Mouse (Mus musculus): ENCODE data around the gene Chrne.
"Not testable (repeated sequence)": the region's sequence is repeated elsewhere in the genome, so short reads cannot be mapped to it uniquely, and the experiment has no call there.

The Chrne gene

GRCm38 (mm10) chr11:70585457-70585856 lies 33.6 kb downstream of the Chrne start:
- DNase-seq (ENCODE audit: extremely low spot score) = no peak

DNA sequence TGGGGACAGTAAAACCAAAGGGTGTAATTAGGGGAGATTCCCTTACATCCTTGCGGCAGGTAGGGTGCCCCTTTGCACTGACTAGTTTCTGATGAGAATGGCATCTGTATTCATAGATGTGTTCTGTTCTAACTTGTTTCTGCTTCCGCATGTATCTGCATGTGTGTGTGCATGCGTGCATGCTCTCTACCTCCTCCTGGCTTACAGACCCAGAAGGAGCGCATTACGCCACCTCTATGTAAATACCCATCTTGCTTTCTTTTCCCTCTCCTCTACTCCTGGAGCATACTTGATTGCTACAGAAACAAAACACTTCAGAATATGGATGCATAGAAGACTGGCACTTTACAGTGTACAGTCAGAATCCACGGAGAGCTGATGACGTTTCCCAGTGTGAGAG lies 35.2 kb downstream of the Chrne start:
- DNase-seq (ENCODE audit: extremely low spot score) = no peak

- no peak for DNase-seq (ENCODE audit: extremely low spot score)
These were observed 35.8 kb downstream of the Chrne start for GRCm38 (mm10) chr11:70583022-70583714.

DNA sequence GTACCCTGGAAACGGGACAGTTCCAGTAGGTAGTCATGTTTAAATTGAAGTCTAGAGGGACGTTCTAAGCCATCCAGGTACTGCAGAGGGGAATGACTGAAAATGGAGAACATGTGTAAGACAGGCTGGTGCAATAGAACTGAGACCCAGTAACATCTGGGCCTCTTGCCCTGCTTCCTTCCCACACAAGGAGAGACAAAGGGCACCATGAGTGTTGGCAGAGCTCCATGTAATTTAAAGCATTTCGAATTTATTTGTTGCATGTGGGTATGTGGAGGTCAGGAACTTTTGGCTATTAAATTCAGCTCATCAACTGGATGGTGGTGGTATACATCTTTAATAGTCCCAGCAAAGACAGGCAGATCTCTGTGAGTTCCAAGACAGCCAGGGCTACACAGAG lies 36.8 kb downstream of the Chrne start:
- no peak for DNase-seq (ENCODE audit: extremely low spot score)

DNA sequence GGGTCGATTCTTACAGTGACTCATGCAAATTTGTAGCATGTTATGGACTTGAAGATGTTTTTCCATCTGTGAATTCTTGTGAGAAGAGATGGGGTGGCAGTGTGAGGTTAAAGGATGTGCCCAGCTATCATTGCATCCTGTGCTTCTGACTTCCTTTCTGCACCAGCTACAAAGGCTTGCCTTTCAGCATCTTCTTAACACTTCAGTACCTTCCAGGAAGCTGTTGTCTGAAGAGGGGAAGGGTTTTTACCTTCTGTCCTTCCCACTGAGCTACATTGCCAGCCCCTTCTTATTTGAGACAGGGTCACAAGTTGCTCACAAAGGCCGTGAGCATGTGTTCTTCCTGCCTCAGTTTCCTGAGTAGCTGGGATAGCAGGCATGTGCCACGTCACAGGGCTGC lies 38.1 kb downstream of the Chrne start:
- DNase-seq (ENCODE audit: extremely low spot score) = no peak

DNA sequence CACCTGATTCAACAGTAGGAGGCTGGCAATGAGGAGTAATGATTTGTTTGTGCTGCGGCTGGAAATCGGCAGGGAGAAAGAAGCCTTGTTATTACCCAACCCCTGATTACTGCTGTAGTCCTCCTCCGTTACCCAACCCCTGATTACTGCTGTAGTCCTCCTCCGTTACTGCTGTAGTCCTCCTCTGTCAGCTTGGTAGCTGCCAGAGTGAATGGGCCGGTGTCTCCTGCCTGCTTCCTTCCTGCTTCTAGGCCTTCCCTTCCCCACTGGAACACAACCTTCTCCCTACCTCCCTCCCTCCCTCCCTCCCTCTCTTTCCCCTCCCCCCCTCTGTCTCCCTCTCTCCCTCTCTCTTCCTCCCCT lies 38.7 kb downstream of the Chrne start:
- DNase-seq (ENCODE audit: extremely low spot score) = no peak

- no peak for DNase-seq (ENCODE audit: extremely low spot score)
These were observed 39.2 kb downstream of the Chrne start for GRCm38 (mm10) chr11:70579710-70580357.

DNA sequence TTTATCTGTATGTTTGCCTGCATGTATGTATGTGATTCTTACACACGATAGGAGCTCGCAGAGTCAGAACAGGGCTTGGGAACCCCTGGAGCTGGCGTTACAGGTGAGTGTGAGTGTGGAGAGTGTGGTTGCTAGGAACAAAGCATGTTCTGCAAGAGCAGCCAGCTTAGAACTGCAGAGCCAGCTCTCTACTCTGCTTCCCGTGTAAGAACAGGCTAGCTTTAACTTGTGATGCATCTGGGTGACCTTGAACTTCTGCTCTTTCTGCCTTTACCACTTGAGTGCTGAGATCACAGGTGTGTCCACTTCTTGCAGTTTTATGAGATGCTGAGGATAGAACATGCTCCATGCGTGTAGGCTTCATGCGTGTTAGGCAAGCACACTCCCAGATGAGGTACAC lies 40.1 kb downstream of the Chrne start:
- DNase-seq (ENCODE audit: extremely low spot score) = no peak

DNA sequence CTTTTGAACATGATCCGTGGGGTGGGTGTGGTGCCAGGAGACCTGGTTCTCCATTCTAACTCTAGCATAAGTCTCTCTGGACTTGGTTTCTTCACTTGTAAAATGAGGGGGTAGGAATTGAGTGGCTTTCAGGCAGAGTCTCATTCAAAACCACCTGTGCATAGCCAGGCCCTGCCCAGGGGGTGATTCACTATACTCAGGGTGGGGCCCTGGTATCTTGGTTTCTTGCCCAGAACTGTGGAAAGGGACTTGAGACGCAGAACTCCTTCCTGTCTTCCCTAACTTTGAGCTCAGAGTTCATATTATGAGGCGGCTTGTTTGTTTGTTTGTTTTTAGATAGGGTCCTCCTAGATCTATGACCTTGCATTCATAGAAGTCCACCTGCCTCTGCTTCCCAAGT lies 41.8 kb downstream of the Chrne start:
- DNase-seq (ENCODE audit: extremely low spot score) = no peak

- DNase-seq (ENCODE audit: extremely low spot score) = no peak
These were observed 45.1 kb downstream of the Chrne start for GRCm38 (mm10) chr11:70573872-70574271.

DNA sequence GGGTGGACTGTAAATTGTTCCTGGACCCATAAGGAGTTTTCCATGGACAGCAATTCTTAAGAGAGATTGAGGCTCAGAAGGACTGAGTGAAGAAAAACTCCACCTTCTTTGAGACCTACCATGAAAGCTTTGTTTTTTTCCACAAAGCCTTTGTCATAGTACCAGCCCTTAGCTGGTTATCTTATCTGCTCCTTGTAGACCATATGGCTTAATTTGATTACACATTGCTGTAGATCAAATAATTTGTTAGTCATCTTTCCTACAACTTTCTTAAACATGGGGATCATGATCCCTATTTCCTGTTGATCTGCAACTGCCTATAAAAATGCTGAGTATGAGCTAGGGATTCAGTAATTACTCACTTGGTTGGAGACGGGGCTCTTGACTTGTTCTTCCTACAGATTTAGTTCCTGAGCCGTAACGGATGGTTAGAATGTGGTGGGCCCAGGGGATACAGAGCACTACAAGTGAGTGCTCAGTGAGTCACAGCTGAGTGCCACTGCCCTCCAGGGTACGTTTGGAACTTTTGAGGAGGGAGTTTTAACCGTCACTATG lies 46.6 kb downstream of the Chrne start:
- no peak for DNase-seq (ENCODE audit: extremely low spot score)

GRCm38 (mm10) chr11:70571641-70572040 lies 47.4 kb downstream of the Chrne start:
- DNase-seq (ENCODE audit: extremely low spot score) = no peak

GRCm38 (mm10) chr11:70570614-70571013 lies 48.4 kb downstream of the Chrne start:
- DNase-seq (ENCODE audit: extremely low spot score) = not testable (repeated sequence)

DNA sequence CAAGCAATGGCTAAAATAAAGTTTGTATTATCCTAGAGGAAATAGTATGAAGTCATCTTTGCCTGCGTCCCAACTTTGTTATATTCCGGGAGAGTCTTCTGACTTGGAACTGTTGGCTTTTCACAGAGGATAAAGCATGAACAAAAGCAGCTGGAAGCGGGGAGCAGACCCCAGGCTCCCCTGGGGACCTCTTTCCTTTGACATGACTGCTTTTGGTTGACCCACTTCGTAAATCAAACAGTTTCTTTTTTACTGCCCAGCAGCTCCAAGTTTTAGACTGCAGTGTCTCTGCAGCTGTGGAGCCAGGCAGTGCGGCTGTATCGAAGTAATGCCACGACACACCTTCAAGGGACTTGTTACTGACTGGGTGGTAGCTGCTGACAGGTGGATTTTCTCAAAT lies 52.4 kb downstream of the Chrne start:
- DNase-seq (ENCODE audit: extremely low spot score) = no peak
